Mouse (Mus musculus) NIH3T3 (cell line): ENCODE measurements at regions not wholly inside any gene's neighbourhood (a gene's known extent, or its start where the extent isn't known, plus 50 kb on each side); places are given as distances from the start of the nearest gene placed in this dataset.
A peak's percentile ranks its signal among the peaks of the same experiment; 100 is the strongest.

ENCODE experiments used
- DNase-seq: peaks from one replicate; pipeline ENCODE4 v3.0.0-alpha.2; 2012; ENCODE audit warnings: low read depth

DNA sequence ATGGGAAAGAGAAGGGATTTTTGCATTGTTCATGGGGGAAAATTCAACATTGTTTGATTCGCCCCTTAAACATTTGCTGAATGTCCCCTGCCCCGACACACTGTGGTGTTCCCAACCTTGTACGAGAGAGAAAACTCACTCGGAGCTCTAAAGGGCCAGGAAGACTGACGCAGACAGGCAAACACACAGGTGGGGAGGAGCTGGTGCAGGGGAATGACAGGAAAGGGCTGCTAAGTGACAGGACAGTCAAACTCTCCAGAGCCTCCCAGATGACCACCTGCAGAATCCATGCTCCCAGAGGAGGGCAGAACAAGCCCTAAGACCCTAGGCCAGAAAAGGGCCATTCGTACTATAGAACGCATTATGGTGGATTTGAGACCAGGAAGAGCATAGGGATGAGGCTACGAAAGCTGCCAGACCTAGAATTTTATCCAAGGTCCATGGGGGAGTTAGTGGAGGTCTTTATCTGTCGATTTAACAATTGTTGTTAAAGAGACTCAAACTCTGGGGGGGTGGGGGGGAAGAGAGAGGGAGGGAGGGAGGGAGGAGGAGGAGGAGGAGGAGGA, 94.6 kb upstream of the Pabpc6 start:
- DNase-seq, result no peak

DNA sequence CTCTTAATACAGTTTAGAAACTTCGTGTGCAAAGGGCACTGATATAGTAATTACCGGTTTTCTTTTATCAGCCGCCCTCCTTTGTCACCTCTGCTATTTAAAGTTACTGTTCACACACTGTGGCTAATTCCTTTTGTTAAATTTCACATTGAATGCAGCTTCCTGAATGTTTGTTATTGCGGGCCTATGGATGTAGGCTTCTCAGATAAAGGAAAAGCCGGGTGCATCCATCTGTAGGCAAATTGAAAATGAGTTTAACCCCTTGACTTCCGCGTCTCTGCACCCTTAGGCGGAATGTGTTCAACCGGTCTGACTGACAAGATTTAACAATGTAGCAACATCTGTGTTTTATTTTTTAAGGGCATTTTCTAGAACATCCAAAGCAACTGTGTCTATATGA, 93.6 kb upstream of the Pabpc6 start:
- DNase-seq, result no peak

GRCm38 (mm10) chr17:9762436-9762835, 92.9 kb upstream of the Pabpc6 start:
- DNase-seq, result no peak

- no peak for DNase-seq
These were observed 91.2 kb upstream of the Pabpc6 start for GRCm38 (mm10) chr17:9760706-9761059.

DNA sequence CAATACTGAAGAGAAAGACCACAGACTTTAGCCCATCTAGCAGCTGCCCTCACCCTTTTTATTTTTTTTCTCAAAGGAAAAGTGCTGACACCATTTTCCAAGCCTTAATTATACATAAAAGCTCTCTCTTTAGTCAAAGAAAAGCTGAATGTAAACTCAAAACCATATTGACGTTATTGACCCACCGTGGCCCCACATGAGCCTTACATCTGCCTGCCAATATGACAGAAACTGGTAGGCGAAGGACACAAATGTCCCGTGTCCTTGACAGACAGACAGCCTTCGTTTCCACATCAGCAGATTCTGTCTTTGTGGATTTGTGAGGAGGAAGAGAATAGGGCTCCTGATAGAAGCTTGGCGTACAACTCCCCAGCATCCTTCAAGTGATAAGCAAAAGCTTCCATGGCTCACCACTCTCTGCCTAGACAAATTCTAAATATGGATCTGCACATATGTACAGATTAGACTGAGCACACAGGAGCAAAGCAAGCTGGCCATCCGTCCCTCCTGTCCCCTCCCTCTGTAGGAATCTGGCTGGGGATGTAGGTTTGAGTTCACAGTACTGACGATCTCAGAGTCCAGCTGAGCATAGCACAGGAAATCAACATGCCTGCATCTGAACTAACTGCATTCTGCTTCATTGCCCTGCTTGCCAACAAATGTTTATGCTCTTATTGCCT, 90.6 kb upstream of the Pabpc6 start:
- DNase-seq, result no peak

GRCm38 (mm10) chr17:9759421-9759852, 89.9 kb upstream of the Pabpc6 start:
- DNase-seq, result peak; percentile 45

DNA sequence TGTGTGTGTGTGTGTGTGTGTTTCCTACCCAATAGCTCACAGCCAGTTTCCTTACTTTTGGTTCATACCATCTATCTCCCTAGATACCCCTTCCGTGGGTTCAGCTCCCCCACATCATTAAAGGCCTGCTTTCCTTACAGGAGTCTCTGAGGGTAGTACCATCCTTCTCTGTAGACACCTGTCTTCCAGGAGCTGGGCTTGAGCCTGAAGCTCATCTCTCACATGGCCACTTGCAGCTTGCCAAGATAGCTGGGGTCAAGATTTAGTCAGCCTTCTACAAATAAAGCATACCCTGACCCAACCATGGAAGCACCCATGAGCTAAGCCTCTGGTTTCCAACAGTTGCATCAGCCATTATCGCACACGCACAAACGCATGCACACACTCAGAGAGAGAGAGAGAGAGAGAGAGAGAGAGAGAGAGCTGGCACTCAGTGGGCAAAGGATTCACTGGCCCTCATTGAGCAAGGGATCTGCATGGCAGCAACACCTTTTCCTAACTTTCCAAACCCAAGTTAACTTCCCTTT, 88.3 kb upstream of the Pabpc6 start:
- no peak for DNase-seq

- DNase-seq, result no peak
These were observed 87.2 kb upstream of the Pabpc6 start for GRCm38 (mm10) chr17:9756675-9757074.

DNA sequence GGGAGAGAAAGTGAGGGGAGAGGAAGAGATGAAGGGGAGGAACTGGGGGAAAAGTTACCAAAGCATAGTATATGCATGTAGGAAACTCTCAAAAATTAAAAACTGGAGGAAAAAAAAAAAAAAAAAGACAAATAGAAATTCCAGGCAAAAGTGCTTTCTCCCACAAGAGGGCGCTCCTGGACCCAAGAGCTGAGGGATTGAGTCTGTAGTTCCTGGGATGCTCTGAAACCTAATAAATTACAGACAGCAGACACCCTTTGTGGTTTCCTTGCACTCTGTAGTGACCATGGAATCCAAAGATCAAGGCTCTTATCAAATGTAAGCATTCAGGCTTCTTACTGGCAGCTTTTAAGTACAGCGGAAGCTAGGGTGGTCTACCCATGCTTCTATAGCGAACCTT, 86.7 kb upstream of the Pabpc6 start:
- peak; percentile 75 for DNase-seq

DNA sequence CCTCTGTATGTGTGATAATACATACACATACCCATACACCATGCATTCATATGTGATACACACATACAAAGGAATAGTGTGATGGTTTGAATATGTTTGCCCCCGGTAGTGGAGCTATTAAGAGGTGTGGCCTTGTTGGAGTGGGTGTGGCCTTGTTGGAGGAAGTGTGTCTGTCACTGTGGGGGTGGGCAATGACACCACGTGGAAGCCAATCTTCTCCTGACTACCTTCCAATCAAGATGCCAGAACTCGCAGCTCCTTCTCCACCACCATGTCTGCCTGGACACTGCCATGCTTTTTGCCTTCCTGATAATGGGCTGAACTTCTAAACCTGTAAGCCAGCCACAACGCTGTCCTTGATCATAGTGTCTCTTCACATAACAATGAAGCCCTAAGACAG, 86.1 kb upstream of the Pabpc6 start:
- DNase-seq, result no peak

DNA sequence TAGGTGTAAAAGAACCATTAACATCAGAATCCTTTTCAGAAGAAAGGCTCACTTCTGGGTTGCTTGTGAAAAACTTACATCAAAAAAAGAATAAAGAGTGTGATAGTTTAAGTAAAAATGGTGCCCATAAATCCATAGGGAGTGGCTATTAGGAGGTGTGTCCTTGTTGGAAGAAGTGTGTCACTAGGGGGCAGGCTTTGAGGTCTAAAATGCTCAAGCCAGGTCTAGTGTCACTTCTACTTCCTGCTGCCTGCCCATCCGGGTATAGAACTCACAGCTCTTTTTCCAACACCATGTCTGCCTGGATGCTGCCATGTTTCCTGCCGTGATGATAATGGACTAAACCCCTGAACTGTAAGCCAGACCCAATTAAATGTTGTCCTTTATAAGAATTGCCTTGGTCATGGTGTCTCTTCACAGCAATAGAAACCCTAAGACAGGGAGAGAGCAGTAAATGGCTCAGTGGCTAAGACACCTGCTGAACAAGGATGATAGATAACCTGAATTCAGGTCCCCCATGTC, 85.4 kb upstream of the Pabpc6 start:
- DNase-seq, result peak; percentile 5

DNA sequence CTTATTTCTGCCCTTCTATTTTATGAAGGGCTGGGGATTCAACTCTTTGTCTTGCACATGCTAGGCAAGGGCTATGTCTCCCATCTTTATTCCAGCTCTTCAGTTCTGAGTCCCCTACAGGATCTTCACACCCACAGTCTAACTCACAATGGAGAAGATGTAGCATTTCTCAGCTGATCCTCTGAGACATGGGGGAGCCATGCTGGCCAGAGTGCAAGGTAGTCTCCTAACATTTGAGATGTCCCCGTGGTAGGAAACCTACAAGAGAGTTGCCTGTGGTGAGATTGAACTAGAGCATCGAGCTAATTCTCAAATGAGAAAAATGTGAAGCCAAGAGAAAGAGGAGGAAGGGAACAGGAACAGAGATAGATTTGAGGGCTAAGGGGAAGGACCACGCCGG, 83.3 kb upstream of the Pabpc6 start:
- DNase-seq, result no peak

DNA sequence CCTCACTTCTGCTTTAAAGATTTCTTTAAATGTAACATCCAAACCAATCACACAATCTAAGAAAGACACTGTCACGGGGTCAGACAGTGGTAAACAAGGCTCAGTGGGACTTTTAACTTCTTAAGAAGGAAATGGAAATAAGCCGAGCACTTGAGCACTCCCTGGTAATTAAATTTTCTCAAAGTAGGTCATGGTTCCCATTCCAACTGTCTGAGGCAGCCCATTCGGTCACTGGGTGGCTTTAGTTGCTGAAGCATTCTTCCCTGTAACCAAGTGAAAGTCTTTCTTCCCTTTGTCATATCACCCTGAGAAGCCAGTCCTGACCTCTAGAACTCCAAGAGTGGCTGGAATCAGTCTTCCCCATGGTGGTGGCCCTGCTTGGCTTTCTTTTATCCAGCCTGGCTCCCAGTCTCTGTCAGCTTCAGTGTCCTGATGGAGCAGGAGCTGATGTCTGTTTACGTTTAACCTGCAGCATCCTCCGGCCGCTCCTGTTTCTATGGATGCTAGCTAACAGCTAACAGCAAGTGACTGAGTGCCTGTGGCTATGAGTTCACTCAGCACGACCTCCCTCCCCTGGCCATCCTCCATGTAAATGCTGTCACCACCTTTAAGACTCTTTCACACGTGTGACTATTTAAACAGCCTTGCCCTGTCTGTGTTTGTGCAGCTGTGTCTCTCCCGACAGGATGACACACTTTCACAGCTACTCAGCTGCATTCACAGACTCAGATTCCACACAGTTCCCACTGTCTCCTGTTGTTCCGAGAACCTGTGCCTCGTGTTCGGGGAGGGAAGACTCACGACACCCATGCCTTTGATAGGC, 82.0 kb upstream of the Pabpc6 start:
- no peak for DNase-seq

DNA sequence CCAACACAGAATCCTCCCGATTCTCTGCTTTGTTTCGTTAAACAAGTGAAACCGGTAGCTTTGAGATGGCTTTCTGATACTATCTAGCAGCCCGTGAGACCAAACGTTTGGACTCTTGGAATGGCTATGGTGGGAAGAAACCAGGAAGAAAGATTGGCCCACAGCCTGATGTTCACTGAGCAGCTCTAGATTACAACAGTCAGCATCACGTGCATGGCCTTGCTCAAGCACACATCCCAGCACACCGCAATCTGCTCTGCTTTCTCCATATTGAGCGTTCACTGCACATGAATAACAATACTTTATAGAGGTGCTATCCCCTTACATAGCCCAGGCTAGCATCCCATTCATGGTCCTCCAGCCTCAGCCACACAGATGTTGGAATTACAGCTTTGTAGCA, 80.5 kb upstream of the Pabpc6 start:
- DNase-seq, result no peak

GRCm38 (mm10) chr17:9749301-9749700, 79.8 kb upstream of the Pabpc6 start:
- no peak for DNase-seq

- no peak for DNase-seq
These were observed 78.4 kb upstream of the Pabpc6 start for GRCm38 (mm10) chr17:9747893-9748292.

DNA sequence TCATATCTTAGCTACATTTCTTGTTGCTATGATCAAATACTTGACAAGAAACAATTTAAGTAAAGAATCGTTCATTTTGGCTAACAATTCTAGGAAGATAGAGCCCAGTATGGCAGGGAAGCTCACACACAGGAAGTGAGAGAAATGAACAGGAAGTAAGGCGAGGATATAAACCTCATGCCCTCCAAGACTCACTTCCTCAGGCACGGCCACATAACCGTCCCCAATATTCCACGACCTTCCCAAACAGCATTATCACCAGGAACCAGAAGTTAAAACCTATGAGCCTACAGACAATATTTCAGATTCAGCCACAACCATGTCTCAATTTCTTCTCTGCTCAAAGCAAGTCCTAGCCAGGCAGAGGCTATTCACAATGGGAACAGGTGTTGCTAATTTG, 73.8 kb upstream of the Pabpc6 start:
- DNase-seq, result no peak

GRCm38 (mm10) chr17:9741321-9741720, 71.8 kb upstream of the Pabpc6 start:
- DNase-seq, result no peak

DNA sequence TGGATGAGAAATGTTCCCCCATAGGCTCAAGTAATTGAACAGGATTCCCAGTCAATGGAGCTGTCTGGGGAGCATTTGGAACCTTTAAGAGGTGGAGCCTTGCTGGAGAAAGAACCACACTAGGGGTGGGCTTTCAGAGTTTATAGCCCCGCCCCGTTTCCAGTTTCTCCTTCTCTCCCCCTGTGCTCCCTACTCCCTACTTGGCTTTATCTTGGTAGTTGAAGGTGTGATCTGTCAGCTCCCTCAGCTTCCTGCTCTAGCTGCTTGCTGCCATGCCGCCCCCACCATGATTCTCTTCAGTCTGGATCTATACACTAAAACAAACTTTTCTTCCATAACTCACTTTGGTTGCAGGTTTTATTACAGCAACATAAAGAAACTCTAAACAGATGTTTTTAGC, 59.5 kb upstream of the Pabpc6 start:
- no peak for DNase-seq

DNA sequence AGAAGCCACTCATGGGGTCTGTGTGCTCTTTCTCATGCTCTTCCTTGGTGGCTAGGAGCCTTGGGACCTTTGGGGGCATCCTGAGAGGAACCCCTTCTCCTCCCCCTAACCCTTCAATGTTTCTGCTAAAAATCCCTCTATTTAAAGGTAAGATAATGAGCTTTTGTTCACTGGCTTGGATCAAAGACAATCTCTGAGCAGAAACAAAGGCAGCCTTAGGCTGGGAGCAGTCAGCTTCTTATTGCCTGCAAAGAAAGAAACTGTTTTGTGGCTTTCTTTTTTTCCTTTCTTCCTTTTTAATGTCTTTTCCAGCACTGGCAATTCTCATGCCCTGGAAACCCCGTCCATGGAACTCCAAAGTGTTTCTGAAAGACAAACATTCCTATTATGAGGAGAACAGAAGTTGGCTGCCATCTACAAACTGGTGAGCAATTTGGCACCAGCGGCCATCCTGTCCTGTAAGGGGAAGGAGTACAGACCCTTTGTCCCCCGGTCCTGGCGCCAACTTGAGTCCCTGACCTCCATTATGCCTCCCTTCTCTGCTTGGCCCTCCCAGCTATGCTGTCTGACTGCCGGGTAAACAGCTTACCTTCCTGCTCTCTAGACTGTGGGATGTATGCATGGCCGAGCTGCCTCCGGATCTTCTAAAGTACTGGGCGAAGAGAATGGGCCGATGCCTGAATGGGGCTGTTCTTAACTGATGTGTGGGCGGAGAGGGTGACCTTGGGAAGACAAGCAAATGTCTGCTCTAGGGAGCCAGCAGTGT, 56.4 kb upstream of the Pabpc6 start:
- DNase-seq, result no peak

DNA sequence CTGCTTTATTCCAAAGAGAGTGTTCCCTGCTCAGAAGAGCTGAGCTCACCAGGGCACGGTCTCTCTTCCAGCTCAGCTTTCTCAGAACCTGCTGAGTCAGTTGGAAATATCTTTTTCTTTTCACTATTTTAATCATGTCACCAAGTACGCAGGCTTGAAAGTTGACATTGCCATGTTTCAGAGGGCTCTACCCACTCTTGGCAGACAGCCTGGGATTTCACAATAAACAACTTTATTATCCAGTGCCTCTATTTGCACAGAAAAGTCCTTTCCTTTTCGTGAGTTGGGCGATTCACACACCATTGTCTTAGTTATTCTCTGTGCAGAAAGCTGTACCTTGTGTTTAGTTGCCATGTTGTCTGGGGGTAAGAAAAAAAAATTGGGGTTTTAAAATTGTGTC, 54.0 kb upstream of the Pabpc6 start:
- DNase-seq, result peak; percentile 15

DNA sequence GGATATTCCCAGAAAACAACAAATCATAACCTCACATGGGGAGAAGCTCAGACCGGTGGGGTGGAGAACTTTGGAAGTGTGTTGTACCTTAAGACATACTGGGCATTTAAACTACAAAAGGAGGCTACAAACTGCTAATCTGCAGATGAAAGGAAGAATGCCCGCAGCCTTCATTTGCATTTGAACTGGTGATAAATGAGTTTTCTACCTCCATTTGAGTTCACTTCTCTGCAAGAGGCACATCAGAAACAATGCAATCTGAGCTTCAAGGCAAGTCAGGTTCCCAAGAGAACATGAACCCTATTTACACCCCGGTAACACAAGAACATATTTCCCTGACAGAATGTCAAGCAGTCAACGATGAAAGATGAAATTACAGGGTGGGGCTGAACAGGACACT, 53.2 kb upstream of the Pabpc6 start:
- DNase-seq, result no peak
